Mouse (Mus musculus): ENCODE measurements around the gene Mien1.

Gene Mien1

GRCm38 (mm10) chr11:98438331-98439158 lies at the start of gene Mien1:
TSS of gene Mien1 (minus strand) at chr11:98438991.
- DNase-seq (ENCODE audit: low spot score) = peak; percentile 96

- no peak for DNase-seq (ENCODE audit: low spot score)
Observed at GRCm38 (mm10) chr11:98487526-98488040, 48.8 kb upstream of the Mien1 start.

GRCm38 (mm10) chr11:98485749-98486148 lies 47.0 kb upstream of the Mien1 start:
- no peak for DNase-seq (ENCODE audit: low spot score)

- DNase-seq (ENCODE audit: low spot score) = no peak
Observed at GRCm38 (mm10) chr11:98482067-98482466, 43.3 kb upstream of the Mien1 start.

GRCm38 (mm10) chr11:98481231-98481630 lies 42.4 kb upstream of the Mien1 start:
- no peak for DNase-seq (ENCODE audit: low spot score)

GRCm38 (mm10) chr11:98479940-98480497 lies 41.2 kb upstream of the Mien1 start:
- no peak for DNase-seq (ENCODE audit: low spot score)

GRCm38 (mm10) chr11:98479026-98479939 lies 40.5 kb upstream of the Mien1 start:
- no peak for DNase-seq (ENCODE audit: low spot score)

GRCm38 (mm10) chr11:98477011-98477701 lies 38.4 kb upstream of the Mien1 start:
- DNase-seq (ENCODE audit: low spot score) = no peak

- DNase-seq (ENCODE audit: low spot score) = no peak
Observed at GRCm38 (mm10) chr11:98476434-98476807, 37.6 kb upstream of the Mien1 start.

GRCm38 (mm10) chr11:98475630-98476433 lies 37.0 kb upstream of the Mien1 start:
- no peak for DNase-seq (ENCODE audit: low spot score)

GRCm38 (mm10) chr11:98474967-98475366 lies 36.2 kb upstream of the Mien1 start:
- DNase-seq (ENCODE audit: low spot score) = no peak

- no peak for DNase-seq (ENCODE audit: low spot score)
Observed at GRCm38 (mm10) chr11:98473916-98474479, 35.2 kb upstream of the Mien1 start.

GRCm38 (mm10) chr11:98472696-98473095 lies 33.9 kb upstream of the Mien1 start:
- no peak for DNase-seq (ENCODE audit: low spot score)

GRCm38 (mm10) chr11:98470795-98471194 lies 32.0 kb upstream of the Mien1 start:
- DNase-seq (ENCODE audit: low spot score) = no peak

GRCm38 (mm10) chr11:98469761-98470714 lies 31.2 kb upstream of the Mien1 start:
- DNase-seq (ENCODE audit: low spot score) = peak; percentile 68

- DNase-seq (ENCODE audit: low spot score) = no peak
Observed at GRCm38 (mm10) chr11:98464516-98464915, 25.7 kb upstream of the Mien1 start.

GRCm38 (mm10) chr11:98463911-98464310 lies 25.1 kb upstream of the Mien1 start:
- DNase-seq (ENCODE audit: low spot score) = no peak

- DNase-seq (ENCODE audit: low spot score) = no peak
Observed at GRCm38 (mm10) chr11:98462255-98462654, 23.5 kb upstream of the Mien1 start.

GRCm38 (mm10) chr11:98461109-98461720 lies 22.4 kb upstream of the Mien1 start:
- no peak for DNase-seq (ENCODE audit: low spot score)
